Mouse (Mus musculus) T-helper 17 cell (primary cell): Measurements from ENCODE around the gene Plekha6.

Experiments used
- in situ Hi-C, 2 experiments: fragments of 300-600 bp; cut with MboI, MseI; formaldehyde crosslinking; loops; 1 replicate in 1 of 2; 2 replicates in 1 of 2; pipeline ENCODE4 v1.15.1; 2025; ENCODE audit warnings: high pct_unique_total_duplicates in 2 of 2

The Plekha6 gene

GRCm38 (mm10) chr1:133163820-133164431, at the start of gene Plekha6:
Plekha6 (plus strand) TSS chr1:133164210.
- in situ Hi-C loops = no loop called here

GRCm38 (mm10) chr1:133116108-133116507, 47.9 kb upstream of the Plekha6 start:
- in situ Hi-C loops = no loop called here

- in situ Hi-C loops = no loop called here
Measured at GRCm38 (mm10) chr1:133118127-133118526, 45.9 kb upstream of the Plekha6 start.

GRCm38 (mm10) chr1:133118844-133119243, 45.2 kb upstream of the Plekha6 start:
- in situ Hi-C loops = no loop called here

- in situ Hi-C loops = no loop called here
Measured at GRCm38 (mm10) chr1:133119931-133120712, 43.9 kb upstream of the Plekha6 start.

GRCm38 (mm10) chr1:133121246-133121645, 42.8 kb upstream of the Plekha6 start:
- in situ Hi-C loops = no loop called here

- in situ Hi-C loops = no loop called here
Measured at GRCm38 (mm10) chr1:133124137-133124536, 39.9 kb upstream of the Plekha6 start.

- in situ Hi-C loops = loop anchor here in 1 of 2 experiments (25.0 kb wide), 1 partner anchor 1114 kb away; the partner anchor contains the start of gene Elk4
Measured at GRCm38 (mm10) chr1:133125640-133126364, 38.2 kb upstream of the Plekha6 start.

GRCm38 (mm10) chr1:133126365-133126740, 37.7 kb upstream of the Plekha6 start:
- in situ Hi-C loops = loop anchor here in 1 of 2 experiments (25.0 kb wide), 1 partner anchor 1114 kb away; the partner anchor contains the start of gene Elk4

GRCm38 (mm10) chr1:133127328-133127727, 36.7 kb upstream of the Plekha6 start:
- in situ Hi-C loops = loop anchor here in 1 of 2 experiments (25.0 kb wide), 1 partner anchor 1115 kb away; the partner anchor contains the start of gene Elk4

GRCm38 (mm10) chr1:133129471-133130221, 34.4 kb upstream of the Plekha6 start:
- in situ Hi-C loops = loop anchor here (5.0 to 25.0 kb wide), 4 partner anchors 82 to 1285 kb away; partner anchors contain the start of genes Adipor1 (in 1 of the 2), Elk4 (in 1 of the 2) and Pik3c2b (in 1 of the 2)

GRCm38 (mm10) chr1:133130638-133131560, 33.1 kb upstream of the Plekha6 start, which contains the start of gene Ppp1r15b:
Ppp1r15b (plus strand) TSS chr1:133131143.
- in situ Hi-C loops = loop anchor here (5.0 to 25.0 kb wide), 4 partner anchors 84 to 1284 kb away; partner anchors contain the start of genes Adipor1 (in 1 of the 2), Elk4 (in 1 of the 2) and Pik3c2b (in 1 of the 2)

GRCm38 (mm10) chr1:133131561-133131905, 32.5 kb upstream of the Plekha6 start:
- in situ Hi-C loops = loop anchor here (5.0 to 25.0 kb wide), 4 partner anchors 84 to 1283 kb away; partner anchors contain the start of genes Adipor1 (in 1 of the 2), Elk4 (in 1 of the 2) and Pik3c2b (in 1 of the 2)

GRCm38 (mm10) chr1:133131936-133132335, 32.1 kb upstream of the Plekha6 start:
- in situ Hi-C loops = loop anchor here (5.0 to 25.0 kb wide), 4 partner anchors 85 to 1283 kb away; partner anchors contain the start of genes Adipor1 (in 1 of the 2), Elk4 (in 1 of the 2) and Pik3c2b (in 1 of the 2)

GRCm38 (mm10) chr1:133132388-133133326, 31.4 kb upstream of the Plekha6 start:
- in situ Hi-C loops = loop anchor here (5.0 to 25.0 kb wide), 4 partner anchors 85 to 1282 kb away; partner anchors contain the start of genes Adipor1 (in 1 of the 2), Elk4 (in 1 of the 2) and Pik3c2b (in 1 of the 2)

- in situ Hi-C loops = loop anchor here (5.0 to 25.0 kb wide), 4 partner anchors 86 to 1281 kb away; partner anchors contain the start of genes Adipor1 (in 1 of the 2), Elk4 (in 1 of the 2) and Pik3c2b (in 1 of the 2)
Measured at GRCm38 (mm10) chr1:133133425-133133824, 30.6 kb upstream of the Plekha6 start.

GRCm38 (mm10) chr1:133134071-133134470, 29.9 kb upstream of the Plekha6 start:
- in situ Hi-C loops = loop anchor here (5.0 to 25.0 kb wide), 4 partner anchors 87 to 1281 kb away; partner anchors contain the start of genes Adipor1 (in 1 of the 2), Elk4 (in 1 of the 2) and Pik3c2b (in 1 of the 2)

GRCm38 (mm10) chr1:133134881-133135280, 29.1 kb upstream of the Plekha6 start:
- in situ Hi-C loops = loop anchor here (5.0 to 25.0 kb wide), 4 partner anchors 88 to 1280 kb away; partner anchors contain the start of genes Adipor1 (in 1 of the 2), Elk4 (in 1 of the 2) and Pik3c2b (in 1 of the 2)
